Mouse (Mus musculus): ENCODE results near the gene Myct1.

The Myct1 gene

DNA sequence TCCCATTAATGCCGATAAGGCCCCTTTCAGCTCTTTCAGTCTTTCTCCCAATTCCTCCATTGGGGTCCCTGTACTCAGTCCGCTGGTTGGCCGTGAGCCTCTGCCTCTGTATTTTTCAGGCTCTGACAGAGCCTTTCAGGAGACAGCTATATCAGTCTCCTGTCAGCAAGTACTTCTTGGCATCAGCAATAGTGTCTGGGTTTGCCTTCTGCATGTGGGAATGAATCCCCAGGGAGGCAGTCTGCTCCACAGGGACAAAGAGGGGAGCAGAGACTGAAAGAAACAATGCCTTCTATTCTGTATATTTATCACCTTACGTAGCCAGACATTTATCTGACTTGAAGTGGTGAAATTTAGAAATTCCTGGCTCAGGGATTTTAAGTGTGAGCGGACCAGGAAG lies 32.7 kb downstream of the Myct1 start:
- DNase-seq (ENCODE audit: low spot score): no peak

DNA sequence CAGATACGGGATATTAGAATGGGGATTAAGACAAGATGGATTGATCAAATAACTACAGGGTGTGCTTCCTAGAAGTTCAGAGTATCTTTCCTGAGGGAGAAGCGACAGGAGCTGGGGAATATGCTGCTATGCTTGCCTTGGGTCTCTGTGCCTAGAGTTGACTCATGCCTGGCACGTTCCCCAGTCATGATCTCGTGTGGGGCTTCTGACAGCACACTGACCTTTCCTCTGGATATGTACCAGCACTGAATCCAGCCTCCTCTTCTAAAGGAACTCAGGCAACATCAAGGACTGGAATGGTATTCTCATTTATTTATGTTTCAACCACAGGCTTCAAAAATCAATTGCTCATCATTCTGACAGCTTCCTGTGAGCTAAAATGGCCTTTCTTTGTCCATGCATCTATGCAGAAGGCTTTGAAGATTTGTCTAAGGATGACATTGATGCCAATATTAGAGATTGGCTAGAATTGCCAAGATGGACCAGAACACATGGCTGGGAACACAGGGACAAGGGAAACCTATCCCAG lies 40.2 kb downstream of the Myct1 start:
- DNase-seq (ENCODE audit: low spot score): no peak

- DNase-seq (ENCODE audit: low spot score): peak; percentile 11
Observed at GRCm38 (mm10) chr10:5634336-5634735, 40.8 kb downstream of the Myct1 start.

- DNase-seq (ENCODE audit: low spot score): no peak
Observed at GRCm38 (mm10) chr10:5637322-5637721, 43.7 kb downstream of the Myct1 start.

DNA sequence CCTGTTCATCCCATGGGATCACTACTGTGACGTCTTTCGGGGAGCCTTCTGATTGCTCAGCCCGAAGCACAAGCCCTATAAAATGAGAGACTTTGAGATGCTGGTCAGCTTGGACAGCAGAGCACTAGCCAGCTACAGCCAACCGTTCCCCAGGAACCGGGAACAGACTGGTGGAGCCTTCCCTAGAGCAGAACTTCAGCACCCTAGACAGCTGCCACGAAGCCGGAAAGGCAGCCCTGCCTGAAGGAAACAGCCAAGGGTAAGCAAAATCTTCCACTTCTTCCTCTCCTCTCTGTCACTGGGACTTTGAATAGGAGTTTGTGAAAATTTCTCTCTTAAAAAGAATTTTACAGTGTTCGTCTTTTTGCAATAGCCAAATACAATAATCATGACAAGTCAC lies 45.5 kb downstream of the Myct1 start, which contains the start of gene Vip:
Gene Vip, plus strand, starts transcription at position 107 of the 400 bp plus-strand sequence.
- DNase-seq (ENCODE audit: low spot score): peak; percentile 11

Data from urinary bladder, postnatal 14 days (tissue).